Mouse (Mus musculus) thymus, adult 2 months (tissue): ENCODE measurements around the gene Erf. TPM values are rescaled to one million over a fixed set of nuclear protein-coding genes. Genes with fewer than 3 reads are reported as not detected.

Source experiments
- DNase-seq: peaks from one replicate; pipeline ENCODE4 v3.0.0; 2021
- H3K27ac ChIP-seq: fragments of 200-500 bp; 2 replicates; pipeline ENCODE4 v1.5.1; 2012; ENCODE audit warnings: low read length, control low read depth; ENCODE audit not compliant: control insufficient read depth, insufficient read depth
- H3K27me3 ChIP-seq: fragments of 200-500 bp; 2 replicates; pipeline ENCODE4 v1.6.1; 2012; ENCODE audit warnings: mild to moderate bottlenecking, low read length, moderate library complexity, mixed read lengths; ENCODE audit not compliant: control insufficient read depth, insufficient read depth
- H3K36me3 ChIP-seq: fragments of 200-500 bp; 2 replicates; pipeline ENCODE4 v1.6.1; 2012; ENCODE audit warnings: mild to moderate bottlenecking, low read length, moderate library complexity; ENCODE audit not compliant: control insufficient read depth, insufficient read depth
- H3K4me1 ChIP-seq: fragments of 200-500 bp; replicated peaks from 2 replicates; pipeline ENCODE4 v1.6.1; 2012; ENCODE audit warnings: low read length; ENCODE audit not compliant: control insufficient read depth, insufficient read depth
- H3K4me3 ChIP-seq: fragments of 200-500 bp; 2 replicates; pipeline ENCODE4 v1.5.1; 2012; ENCODE audit warnings: mild to moderate bottlenecking, low read length, control low read depth, moderate library complexity; ENCODE audit not compliant: control insufficient read depth, insufficient read depth
- CTCF ChIP-seq: fragments of 200-500 bp; IDR thresholded peaks from 2 replicates; pipeline ENCODE4 v1.5.1; 2012; ENCODE audit warnings: mild to moderate bottlenecking, control low read depth, low read length, moderate library complexity, borderline replicate concordance; ENCODE audit not compliant: control insufficient read depth, poor library complexity, insufficient read depth; ENCODE audit errors: extremely low read depth
- POLR2A ChIP-seq: fragments of 200-500 bp; IDR thresholded peaks from 2 replicates; pipeline ENCODE4 v1.6.1; 2012; ENCODE audit warnings: mild to moderate bottlenecking, low read length, control low read depth, moderate library complexity; ENCODE audit not compliant: control insufficient read depth, poor library complexity, insufficient read depth; ENCODE audit errors: extremely low read depth
- WGBS: fragments of 180-500 bp; shearing (Covaris S2); methylation state at CpG from one replicate; pipeline ENCODE4 v1.1.7; 2018; 5-methylcytosine and 5-hydroxymethylcytosine counted together
- polyA plus RNA-seq: library from polyadenylated mRNA; depleted of rRNA; stranded (reverse); fragments of >200 nt; gene quantifications from 2 replicates; pipeline ENCODE4 v1.2.3, GENCODE M21; 2012

Erf gene
- polyA plus RNA-seq, 1 experiment: 59.4 TPM

GRCm38 (mm10) chr7:25219756-25220456, 30.7 kb downstream of the Erf start:
- H3K36me3 ChIP-seq: peaks cover 8% of the 10 kb centered on the region; the same call in 1 of the 2 replicates

GRCm38 (mm10) chr7:25219416-25219750, 31.2 kb downstream of the Erf start:
- no peak for DNase-seq
- peak overlapping the region; percentile 87 for H3K4me3 ChIP-seq
- H3K27ac ChIP-seq: peak overlapping the region; percentile 45
- no peaks in the 10 kb centered on the region for H3K27me3 ChIP-seq
- peaks cover 29% of the 10 kb centered on the region for H3K4me1 ChIP-seq
- H3K36me3 ChIP-seq: peaks cover 4% of the 10 kb centered on the region; the same call in 1 of the 2 replicates
- no peak for TF ChIP-seq POLR2A
- no peak for TF ChIP-seq CTCF
- WGBS: under 1% methylated on average over 16 of the region's 16 CpGs

More at GRCm38 (mm10) chr7:25219756-25220456, 30.7 kb downstream of the Erf start:
- Histone ChIP-seq H3K4me1 (peaks cover 29% of the 10 kb centered on the region), H3K27ac (peak overlapping the region; percentile 47), H3K4me3 (peak overlapping the region; percentile 87), H3K27me3 (no peaks in the 10 kb centered on the region)
- peak; percentile 96 for DNase-seq
- 0 out of 2 replicates have a peak, but pooled peaks have one; percentile 45 for TF ChIP-seq CTCF
- TF ChIP-seq POLR2A: peak; percentile 55; the same call in 1 of the 2 replicates
- 3% methylated on average over 31 of the region's 31 CpGs for WGBS

- DNase-seq: peak; percentile 66
- Histone ChIP-seq H3K36me3 (no peaks in the 10 kb centered on the region), H3K4me1 (peaks cover 33% of the 10 kb centered on the region), H3K4me3 (peak overlapping the region; percentile 87), H3K27me3 (no peaks in the 10 kb centered on the region), H3K27ac (peak overlapping the region; percentile 45)
- WGBS: under 1% methylated on average over 53 of the region's 53 CpGs
- TF ChIP-seq POLR2A (no peak), CTCF (no peak)
These were observed 31.7 kb downstream of the Erf start for GRCm38 (mm10) chr7:25218705-25219415.

GRCm38 (mm10) chr7:25217653-25218395, 32.7 kb downstream of the Erf start:
- Histone ChIP-seq H3K4me3 (no peak overlapping the region), H3K27me3 (no peaks in the 10 kb centered on the region), H3K4me1 (peaks cover 40% of the 10 kb centered on the region), H3K36me3 (no peaks in the 10 kb centered on the region), H3K27ac (no peak overlapping the region)
- TF ChIP-seq POLR2A: no peak
- TF ChIP-seq CTCF: no peak
- DNase-seq: no peak
- 55% methylated on average over 12 of the region's 12 CpGs for WGBS

- Histone ChIP-seq H3K27ac (no peak overlapping the region), H3K4me1 (peaks cover 34% of the 10 kb centered on the region), H3K36me3 (peaks cover 8% of the 10 kb centered on the region), H3K4me3 (no peak overlapping the region), H3K27me3 (no peaks in the 10 kb centered on the region)
- 100% methylated on average over 2 of the region's 2 CpGs for WGBS
- DNase-seq: no peak
- TF ChIP-seq CTCF (no peak), POLR2A (no peak)
These were observed 36.4 kb downstream of the Erf start for GRCm38 (mm10) chr7:25214172-25214571.

- Histone ChIP-seq H3K4me3 (no peak overlapping the region), H3K27me3 (no peaks in the 10 kb centered on the region), H3K27ac (peak overlapping the region; percentile 57), H3K36me3 (peaks cover 8% of the 10 kb centered on the region), H3K4me1 (peaks cover 34% of the 10 kb centered on the region)
- no peak for TF ChIP-seq CTCF
- no peak for TF ChIP-seq POLR2A
- DNase-seq: no peak
- 3% methylated on average over 3 of the region's 3 CpGs for WGBS
These were observed 37.5 kb downstream of the Erf start for GRCm38 (mm10) chr7:25213099-25213498.
